Mouse (Mus musculus) frontal cortex, postnatal 14 days (tissue): ENCODE data around the gene Gm49393.
"Not testable (repeated sequence)": the region's sequence is repeated elsewhere in the genome, so short reads cannot be mapped to it uniquely, and the experiment has no call there.

Experiments
- DNase-seq, 2 experiments: peaks; one replicate each; pipeline ENCODE4 v3.0.0; 2022; ENCODE audit warnings: low spot score in 2 of 2

Gm49393 gene

GRCm38 (mm10) chr13:60935490-60935889 lies at the start of gene Gm49393:
Gene Gm49393, minus strand, starts transcription at chr13:60935590.
- not testable (repeated sequence) for DNase-seq

GRCm38 (mm10) chr13:60972319-60972718 lies 36.9 kb upstream of the Gm49393 start:
- DNase-seq = not testable (repeated sequence)

GRCm38 (mm10) chr13:60963985-60964384 lies 28.6 kb upstream of the Gm49393 start:
- DNase-seq = not testable (repeated sequence)

- DNase-seq = no peak
Measured at GRCm38 (mm10) chr13:60961706-60962105, 26.3 kb upstream of the Gm49393 start.

- not testable (repeated sequence) for DNase-seq
Measured at GRCm38 (mm10) chr13:60941884-60942283, 6.5 kb upstream of the Gm49393 start, which contains the start of gene Tpbpa. Gene Tpbpa, minus strand, starts transcription at chr13:60941984.

GRCm38 (mm10) chr13:60936500-60936901 lies 1.1 kb upstream of the Gm49393 start, which contains the start of the genes Gm49391 and Ctla2a:
Gene Gm49391, minus strand, starts transcription at chr13:60936571.
Gene Ctla2a, minus strand, starts transcription at chr13:60936625.
- DNase-seq = no peak

- DNase-seq = not testable (repeated sequence)
Measured at GRCm38 (mm10) chr13:60904780-60905179, 30.6 kb downstream of the Gm49393 start, which contains the start of gene Tpbpb. Gene Tpbpb, minus strand, starts transcription at chr13:60904880.

- DNase-seq = peak in 1 of 2 experiments; percentile 2
Measured at GRCm38 (mm10) chr13:60897328-60897727, 38.1 kb downstream of the Gm49393 start, which contains the start of gene Ctla2b. Gene Ctla2b, minus strand, starts transcription at chr13:60897447.

- DNase-seq = not testable (repeated sequence)
Measured at GRCm38 (mm10) chr13:60896794-60897193, 38.6 kb downstream of the Gm49393 start, which contains the start of gene Gm49392. Gene Gm49392, minus strand, starts transcription at chr13:60896894.

GRCm38 (mm10) chr13:60895406-60896160 lies 39.8 kb downstream of the Gm49393 start:
- no peak for DNase-seq

- no peak for DNase-seq
Measured at GRCm38 (mm10) chr13:60892301-60892700, 43.1 kb downstream of the Gm49393 start.

- no peak for DNase-seq
Measured at GRCm38 (mm10) chr13:60864281-60864680, 71.1 kb downstream of the Gm49393 start, which contains the start of gene 4930486L24Rik. Gene 4930486L24Rik, minus strand, starts transcription at chr13:60864475.

GRCm38 (mm10) chr13:60848241-60849120 lies 86.9 kb downstream of the Gm49393 start:
- no peak for DNase-seq

- no peak for DNase-seq
Measured at GRCm38 (mm10) chr13:60843153-60843552, 92.2 kb downstream of the Gm49393 start.

- no peak for DNase-seq
Measured at GRCm38 (mm10) chr13:60842703-60843102, 92.7 kb downstream of the Gm49393 start.

GRCm38 (mm10) chr13:60839353-60839902 lies 96.0 kb downstream of the Gm49393 start:
- no peak for DNase-seq

- DNase-seq = no peak
Measured at GRCm38 (mm10) chr13:60826052-60826451, 109.3 kb downstream of the Gm49393 start.

- no peak for DNase-seq
Measured at GRCm38 (mm10) chr13:60820486-60821175, 114.8 kb downstream of the Gm49393 start.

GRCm38 (mm10) chr13:60819469-60819868 lies 115.9 kb downstream of the Gm49393 start:
- peak in 1 of 2 experiments; percentile 25 for DNase-seq

- no peak for DNase-seq
Measured at GRCm38 (mm10) chr13:60813722-60814121, 121.7 kb downstream of the Gm49393 start.

- no peak for DNase-seq
Measured at GRCm38 (mm10) chr13:60812768-60813167, 122.6 kb downstream of the Gm49393 start.
